In the genomic region with DNA sequence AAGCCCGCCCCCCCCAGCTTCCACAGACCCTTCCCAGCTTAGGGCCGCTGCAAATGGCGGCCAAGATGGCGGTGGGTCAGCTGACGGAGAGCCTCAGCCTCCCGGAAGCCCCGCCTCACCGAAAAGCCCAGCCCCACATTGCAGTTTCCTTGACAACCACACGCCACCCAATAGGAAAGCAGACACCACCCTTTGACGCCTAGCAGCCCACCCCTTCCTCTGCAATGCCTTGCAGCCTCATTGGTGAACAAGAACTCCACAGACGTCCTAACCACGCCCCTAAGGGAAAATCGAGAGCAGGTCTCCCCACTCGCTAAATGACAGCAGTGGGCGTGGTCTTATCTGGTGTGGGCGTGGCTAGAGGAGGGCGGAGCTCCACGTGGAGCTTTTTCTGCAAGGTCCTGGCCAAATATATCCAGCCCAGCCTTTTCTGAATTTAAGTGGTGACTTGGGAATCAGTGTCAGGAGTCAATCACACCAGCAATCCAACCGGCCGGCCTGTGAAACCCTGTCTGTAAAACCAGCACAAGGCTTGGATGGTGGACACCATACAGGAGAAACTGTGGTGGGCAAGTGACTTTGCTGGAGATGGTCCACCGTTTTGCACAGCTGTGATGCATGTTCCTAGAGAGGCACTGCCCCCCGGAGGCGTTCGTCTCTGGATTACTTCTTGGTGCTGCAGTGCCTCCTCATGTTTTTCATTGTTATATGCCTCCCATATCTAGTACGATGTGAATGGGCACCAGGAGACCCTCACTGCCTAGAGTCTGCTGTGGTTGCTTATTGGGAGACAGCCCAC, we compare ENCODE assay signal across 8 mouse cellular contexts. TPM values are rescaled to one million over a fixed set of nuclear protein-coding genes. Genes with fewer than 3 reads are reported as not detected.
DNase-seq lines count a peak whose midpoint lies in the region; ATAC-seq and TF ChIP-seq lines count a peak whose summit lies in the region.

A gene (minus strand): TSS at position 85 of the 799 bp plus-strand sequence.

- no peaks in the 10 kb centered on the region for H3K4me1 ChIP-seq in ES-Bruce4 (ENCODE audit: control insufficient read depth, insufficient read depth, low read length)
- H3K4me1 ChIP-seq in forebrain, embryonic 13.5 days: peaks cover 34% of the 10 kb centered on the region
- H3K4me1 ChIP-seq in liver, postnatal 0 days (ENCODE audit: insufficient read depth): peaks cover 42% of the 10 kb centered on the region
- H3K4me1 ChIP-seq in neural tube, embryonic 14.5 days (ENCODE audit: control insufficient read depth, insufficient read depth, low read length): peaks cover 25% of the 10 kb centered on the region

- TF ChIP-seq EP300 in ES-Bruce4 (IDR thresholded peaks at IDR 0.05; ENCODE audit: insufficient read depth, low read depth, low read length): no peak
- TF ChIP-seq EP300 in liver, postnatal 0 days (IDR thresholded peaks at IDR 0.05; ENCODE audit: low read depth): no peak

- WGBS in forebrain, embryonic 13.5 days: 3% methylated on average over 25 of the region's 25 CpGs
- WGBS in large intestine, adult 2 months: 2% methylated on average over 25 of the region's 25 CpGs
- WGBS in liver, postnatal 0 days (ENCODE audit: insufficient replicate concordance): 2% methylated on average over 23 of the region's 25 CpGs
- 2% methylated on average over 25 of the region's 25 CpGs for WGBS in neural tube, embryonic 14.5 days

- H3K4me2 ChIP-seq in forebrain, embryonic 13.5 days: peak within 1 kb of the TSS; percentile 99
- peak within 1 kb of the TSS; percentile 90 for H3K4me2 ChIP-seq in liver, postnatal 0 days (ENCODE audit: low read depth, low read length)
- H3K4me2 ChIP-seq in neural tube, embryonic 14.5 days (ENCODE audit: low read depth, low read length): peak within 1 kb of the TSS; percentile 99

- H3K27me3 ChIP-seq in ES-Bruce4 (ENCODE audit: control insufficient read depth, insufficient read depth, low read length, poor library complexity, severe bottlenecking): no peaks in the 10 kb centered on the region
- 0 out of 2 replicates have a peak, but pooled peaks cover 7% of the 10 kb centered on the region for H3K27me3 ChIP-seq in forebrain, embryonic 13.5 days
- H3K27me3 ChIP-seq in liver, postnatal 0 days (ENCODE audit: insufficient read depth, low read length): no peaks in the 10 kb centered on the region
- H3K27me3 ChIP-seq in neural tube, embryonic 14.5 days (ENCODE audit: control insufficient read depth, insufficient read depth, low read length): no peaks in the 10 kb centered on the region

- no peak for TF ChIP-seq CTCF in ES-Bruce4 (IDR thresholded peaks at IDR 0.05; ENCODE audit: low read depth, low read length)
- TF ChIP-seq CTCF in liver, postnatal 0 days (IDR thresholded peaks at IDR 0.05; ENCODE audit: low read depth): no peak; the same call in 1 of the 2 replicates

- H3K36me3 ChIP-seq in ES-Bruce4 (ENCODE audit: control insufficient read depth, insufficient read depth, low read length, poor library complexity, severe bottlenecking): no peaks in the 10 kb centered on the region
- peaks cover 9% of the 10 kb centered on the region for H3K36me3 ChIP-seq in forebrain, embryonic 13.5 days (ENCODE audit: poor library complexity, severe bottlenecking)
- 0 out of 2 replicates have a peak, but pooled peaks cover 1% of the 10 kb centered on the region for H3K36me3 ChIP-seq in liver, postnatal 0 days (replicated peaks; ENCODE audit: insufficient read depth, low read length)
- no peaks in the 10 kb centered on the region for H3K36me3 ChIP-seq in neural tube, embryonic 14.5 days (ENCODE audit: control insufficient read depth, insufficient read depth, low read length)

- peak within 1 kb of the TSS; percentile 84 for H3K9ac ChIP-seq in ES-Bruce4 (ENCODE audit: low read depth, poor library complexity, severe bottlenecking)
- peak within 1 kb of the TSS; percentile 98 for H3K9ac ChIP-seq in forebrain, embryonic 13.5 days
- H3K9ac ChIP-seq in liver, postnatal 0 days (replicated peaks): peak within 1 kb of the TSS; percentile 97
- peak within 1 kb of the TSS; percentile 90 for H3K9ac ChIP-seq in neural tube, embryonic 14.5 days (replicated peaks; ENCODE audit: low read depth, low read length)

- intact Hi-C loops in heart, postnatal 10 days (cut with DNase I): loop anchor here (5.0 kb wide), 1 partner anchor 255 kb away; no protein-coding TSS in a partner anchor

- no peak for TF ChIP-seq POLR2A in ES-Bruce4 (IDR thresholded peaks at IDR 0.05; ENCODE audit: insufficient read depth, low read length)

- peak; percentile 99 for DNase-seq in heart, postnatal 10 days
- DNase-seq in large intestine, adult 2 months (ENCODE audit: low read depth, low spot score): peak; percentile 99
- DNase-seq in liver, postnatal 0 days: peak; percentile 97
- peak; percentile 99 for DNase-seq in testis, postnatal 10 days (ENCODE audit: low spot score)

- H3K4me3 ChIP-seq in ES-Bruce4 (ENCODE audit: low read depth, low read length): peak within 1 kb of the TSS; percentile 87
- H3K4me3 ChIP-seq in forebrain, embryonic 13.5 days: peak within 1 kb of the TSS; percentile 99
- H3K4me3 ChIP-seq in liver, postnatal 0 days (ENCODE audit: low read depth, low read length): peak within 1 kb of the TSS; percentile 99
- H3K4me3 ChIP-seq in neural tube, embryonic 14.5 days (ENCODE audit: low read depth, low read length): peak within 1 kb of the TSS; percentile 81

- H3K27ac ChIP-seq in ES-Bruce4 (ENCODE audit: insufficient read depth, low read length): no peak within 1 kb of the TSS
- H3K27ac ChIP-seq in forebrain, embryonic 13.5 days: peak within 1 kb of the TSS; percentile 78
- H3K27ac ChIP-seq in liver, postnatal 0 days (ENCODE audit: low read depth): peak within 1 kb of the TSS; percentile 75
- H3K27ac ChIP-seq in neural tube, embryonic 14.5 days (ENCODE audit: low read depth, low read length): peak within 1 kb of the TSS; percentile 79

- ATAC-seq in cerebellum, adult (ENCODE audit: insufficient number of reproducible peaks, low FRiP score, low TSS enrichment): peak; percentile 98
- peak; percentile 100 for ATAC-seq in forebrain, embryonic 13.5 days
- ATAC-seq in liver, postnatal 0 days: peak; percentile 99
- peak; percentile 99 for ATAC-seq in neural tube, embryonic 14.5 days (ENCODE audit: low read depth)

- H3K9me3 ChIP-seq in ES-Bruce4 (replicated peaks; ENCODE audit: control insufficient read depth, insufficient read depth, low read length, poor library complexity, severe bottlenecking): no peaks in the 10 kb centered on the region
- no peaks in the 10 kb centered on the region for H3K9me3 ChIP-seq in forebrain, embryonic 13.5 days (replicated peaks)
- no peaks in the 10 kb centered on the region for H3K9me3 ChIP-seq in liver, postnatal 0 days (ENCODE audit: low read length)
- H3K9me3 ChIP-seq in neural tube, embryonic 14.5 days (ENCODE audit: control insufficient read depth, low read length): no peaks in the 10 kb centered on the region

RNA-seq across cellular contexts. Expression of the gene that starts here (rescaled TPM):
- polyA plus RNA-seq in ES-Bruce4 (2011; ENCODE audit: insufficient read depth, insufficient read length, low read depth, missing spikeins): 53.8 and 55.2 TPM in 2 replicates
- 80.2 and 82.9 TPM in 2 replicates for polyA plus RNA-seq in forebrain, embryonic 13.5 days (2015; fragmentation: Nextera tagmentation; extraction: Ambion mirVana)
- 10 to 100 TPM; 47.6 to 52.5 TPM for total RNA-seq in heart, postnatal 10 days (2021)
- polyA plus RNA-seq in large intestine, adult 2 months (2012; rRNA removed): 75.1 and 109 TPM in 2 replicates
- polyA plus RNA-seq in liver, postnatal 0 days (2015; fragmentation: Nextera tagmentation; extraction: Ambion mirVana): 16.4 and 19.0 TPM in 2 replicates
- 109 and 125 TPM in 2 replicates for polyA plus RNA-seq in neural tube, embryonic 14.5 days (2014; fragmentation: Nextera tagmentation; extraction: Ambion mirVana)
